Mouse (Mus musculus): ENCODE measurements around the gene Pik3cb.

DNA sequence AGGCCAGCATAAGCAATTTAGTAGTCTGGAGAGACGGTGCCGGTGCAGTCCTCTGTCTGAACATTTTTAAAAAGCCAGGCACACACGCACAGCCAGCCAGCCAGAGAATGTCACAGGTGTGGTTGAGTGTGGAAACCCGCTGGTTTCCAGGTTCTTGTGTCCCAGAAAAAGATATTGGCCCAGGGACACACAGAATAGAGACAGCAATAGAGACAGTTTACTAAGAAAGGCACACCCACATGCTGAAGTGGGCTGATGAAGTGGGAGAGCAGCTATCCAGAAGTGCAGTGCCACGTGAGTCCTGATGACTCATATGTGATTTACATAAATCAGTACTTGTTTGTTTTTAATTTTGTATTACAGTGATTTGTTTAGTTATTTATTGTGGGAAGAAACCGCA, 5.3 kb upstream of the Pik3cb start:
- TF ChIP-seq POLR2A (IDR thresholded peaks at IDR 0.05; ENCODE audit: borderline replicate concordance, extremely low read depth, low read depth, low read length) (no peak), CTCF (IDR thresholded peaks at IDR 0.05; ENCODE audit: insufficient read depth, low read length) (no peak)
